Mouse (Mus musculus) hindbrain, embryonic 11.5 days (tissue): ENCODE measurements around the gene Spcs2. TPM values are rescaled to one million over a fixed set of nuclear protein-coding genes. Genes with fewer than 3 reads are reported as not detected.

Experiments used
- ATAC-seq: fragments of 200-750 bp; cut with Nextera tagmentation; 2 replicates; pipeline ENCODE4 v1.8.0; 2017; ENCODE audit warnings: mild to moderate bottlenecking, moderate TSS enrichment, moderate library complexity; ENCODE audit not compliant: low FRiP score
- DNase-seq: peaks from one replicate; pipeline ENCODE4 v3.0.0-alpha.2; 2015; ENCODE audit warnings: low spot score
- H3K27ac ChIP-seq: fragments of 300-500 bp; sonication (generic); 2 replicates; pipeline ENCODE4 v1.5.1; 2014; ENCODE audit warnings: mild to moderate bottlenecking, low read depth, low read length
- H3K27me3 ChIP-seq: fragments of 300-500 bp; sonication (generic); 2 replicates; pipeline ENCODE4 v1.6.1; 2014; ENCODE audit warnings: mild to moderate bottlenecking, low read length, moderate library complexity, mixed read lengths; ENCODE audit not compliant: control insufficient read depth, insufficient read depth
- H3K36me3 ChIP-seq: fragments of 300-500 bp; sonication (generic); 2 replicates; pipeline ENCODE4 v1.6.1; 2014; ENCODE audit warnings: mild to moderate bottlenecking, low read length, moderate library complexity, mixed read lengths; ENCODE audit not compliant: control insufficient read depth, insufficient read depth
- H3K4me1 ChIP-seq: fragments of 300-500 bp; sonication (generic); replicated peaks from 2 replicates; pipeline ENCODE4 v1.6.1; 2014; ENCODE audit warnings: low read length, mixed read lengths; ENCODE audit not compliant: control insufficient read depth, insufficient read depth
- H3K4me2 ChIP-seq: fragments of 300-500 bp; sonication (generic); replicated peaks from 2 replicates; pipeline ENCODE4 v1.6.1; 2014; ENCODE audit warnings: mild to moderate bottlenecking, low read depth, low read length
- H3K4me3 ChIP-seq: fragments of 300-500 bp; sonication (generic); 2 replicates; pipeline ENCODE4 v1.5.1; 2014; ENCODE audit warnings: low read depth, low read length
- H3K9ac ChIP-seq: fragments of 300-500 bp; sonication (generic); 2 replicates; pipeline ENCODE4 v1.6.1; 2014; ENCODE audit warnings: low read depth, low read length
- H3K9me3 ChIP-seq: fragments of 300-500 bp; sonication (generic); 2 replicates; pipeline ENCODE4 v1.6.1; 2016; ENCODE audit warnings: low read length; ENCODE audit not compliant: control insufficient read depth
- WGBS: fragments of 180-500 bp; shearing (Covaris S2); extraction: QIAGEN DNeasy Blood & Tissue Kit; methylation state at CpG from one replicate; pipeline ENCODE4 v1.1.7; 2014; 5-methylcytosine and 5-hydroxymethylcytosine counted together
- polyA plus RNA-seq: library from polyadenylated mRNA; unstranded; fragments of >200 nt; fragmentation: Nextera tagmentation; extraction: Ambion mirVana; gene quantifications from 2 replicates; pipeline ENCODE4 v1.2.1, GENCODE M21; 2014

The Spcs2 gene
- polyA plus RNA-seq, 1 experiment from 2014 or later, result 356 TPM

- 84% methylated on average over 3 of the region's 3 CpGs for whole genome bisulfite sequencing
- H3K27me3 ChIP-seq, result no peaks in the 10 kb centered on the region
- H3K27ac ChIP-seq, result no peak overlapping the region
- no peak overlapping the region for H3K9ac ChIP-seq
- no peaks in the 10 kb centered on the region for H3K9me3 ChIP-seq
- H3K4me1 ChIP-seq, result no peaks in the 10 kb centered on the region
- H3K4me2 ChIP-seq, result no peak overlapping the region
- no peaks in the 10 kb centered on the region for H3K36me3 ChIP-seq
- H3K4me3 ChIP-seq, result no peak overlapping the region
- no peak for ATAC-seq
- no peak for DNase-seq
These were observed 30.7 kb upstream of the Spcs2 start for GRCm38 (mm10) chr7:99893967-99894366.

- 90% methylated on average over 2 of the region's 2 CpGs for WGBS
- DNase-seq, result no peak
- H3K4me2 ChIP-seq, result no peak overlapping the region
- H3K9me3 ChIP-seq, result no peaks in the 10 kb centered on the region
- no peak overlapping the region for H3K4me3 ChIP-seq
- no peaks in the 10 kb centered on the region for H3K36me3 ChIP-seq
- no peak overlapping the region for H3K27ac ChIP-seq
- no peak overlapping the region for H3K9ac ChIP-seq
- no peak for ATAC-seq
- H3K27me3 ChIP-seq, result no peaks in the 10 kb centered on the region
- no peaks in the 10 kb centered on the region for H3K4me1 ChIP-seq
These were observed 29.1 kb upstream of the Spcs2 start for GRCm38 (mm10) chr7:99892351-99892750.

GRCm38 (mm10) chr7:99891471-99891870 lies 28.2 kb upstream of the Spcs2 start:
- DNase-seq, result no peak
- Histone ChIP-seq H3K9ac (no peak overlapping the region), H3K27me3 (no peaks in the 10 kb centered on the region), H3K27ac (no peak overlapping the region), H3K4me1 (no peaks in the 10 kb centered on the region), H3K4me3 (no peak overlapping the region), H3K4me2 (no peak overlapping the region), H3K9me3 (no peaks in the 10 kb centered on the region), H3K36me3 (no peaks in the 10 kb centered on the region)
- no peak for ATAC-seq
- 68% methylated on average over 3 of the region's 3 CpGs for WGBS

- Histone ChIP-seq H3K4me2 (no peak overlapping the region), H3K27me3 (no peaks in the 10 kb centered on the region), H3K4me1 (peaks cover 6% of the 10 kb centered on the region; the same call in 1 of the 2 replicates), H3K4me3 (no peak overlapping the region), H3K9me3 (no peaks in the 10 kb centered on the region), H3K36me3 (no peaks in the 10 kb centered on the region), H3K27ac (no peak overlapping the region), H3K9ac (no peak overlapping the region)
- WGBS, result 69% methylated on average over 3 of the region's 3 CpGs
- ATAC-seq, result no peak
- DNase-seq, result no peak
These were observed 27.0 kb upstream of the Spcs2 start for GRCm38 (mm10) chr7:99890168-99890755.

- 43% methylated on average over 10 of the region's 10 CpGs for WGBS
- Histone ChIP-seq H3K4me3 (no peak overlapping the region), H3K36me3 (no peaks in the 10 kb centered on the region), H3K9ac (no peak overlapping the region), H3K4me1 (peaks cover 6% of the 10 kb centered on the region; the same call in 1 of the 2 replicates), H3K4me2 (no peak overlapping the region), H3K27me3 (no peaks in the 10 kb centered on the region), H3K27ac (no peak overlapping the region), H3K9me3 (no peaks in the 10 kb centered on the region)
- no peak for ATAC-seq
- DNase-seq, result peak; percentile 22
These were observed 26.1 kb upstream of the Spcs2 start for GRCm38 (mm10) chr7:99889175-99889880.

GRCm38 (mm10) chr7:99887743-99888142 lies 24.5 kb upstream of the Spcs2 start:
- Histone ChIP-seq H3K36me3 (no peaks in the 10 kb centered on the region), H3K27me3 (no peaks in the 10 kb centered on the region), H3K4me3 (no peak overlapping the region), H3K4me2 (no peak overlapping the region), H3K4me1 (peaks cover 6% of the 10 kb centered on the region; the same call in 1 of the 2 replicates), H3K27ac (no peak overlapping the region), H3K9ac (no peak overlapping the region), H3K9me3 (no peaks in the 10 kb centered on the region)
- DNase-seq, result no peak
- ATAC-seq, result no peak

- Histone ChIP-seq H3K4me1 (peaks cover 6% of the 10 kb centered on the region; the same call in 1 of the 2 replicates), H3K27me3 (no peaks in the 10 kb centered on the region), H3K4me3 (no peak overlapping the region), H3K9me3 (no peaks in the 10 kb centered on the region), H3K27ac (no peak overlapping the region), H3K9ac (no peak overlapping the region), H3K36me3 (no peaks in the 10 kb centered on the region), H3K4me2 (no peak overlapping the region)
- ATAC-seq (no peak), DNase-seq (no peak)
- 79% methylated on average over 2 of the region's 2 CpGs for WGBS
These were observed 24.0 kb upstream of the Spcs2 start for GRCm38 (mm10) chr7:99887230-99887735.

- 70% methylated on average over 2 of the region's 2 CpGs for WGBS
- no peak overlapping the region for H3K27ac ChIP-seq
- H3K9ac ChIP-seq, result no peak overlapping the region
- ATAC-seq, result no peak
- H3K27me3 ChIP-seq, result no peaks in the 10 kb centered on the region
- no peaks in the 10 kb centered on the region for H3K36me3 ChIP-seq
- H3K4me2 ChIP-seq, result no peak overlapping the region
- no peak for DNase-seq
- no peak overlapping the region for H3K4me3 ChIP-seq
- H3K9me3 ChIP-seq, result no peaks in the 10 kb centered on the region
- H3K4me1 ChIP-seq, result no peaks in the 10 kb centered on the region
These were observed 15.0 kb upstream of the Spcs2 start for GRCm38 (mm10) chr7:99878254-99878653.

- no peak for ATAC-seq
- WGBS, result 1% methylated on average over 3 of the region's 3 CpGs
- Histone ChIP-seq H3K9me3 (no peaks in the 10 kb centered on the region), H3K9ac (no peak overlapping the region), H3K4me3 (no peak overlapping the region), H3K4me2 (no peak overlapping the region), H3K36me3 (no peaks in the 10 kb centered on the region), H3K4me1 (no peaks in the 10 kb centered on the region), H3K27me3 (no peaks in the 10 kb centered on the region), H3K27ac (no peak overlapping the region)
- DNase-seq, result peak; percentile 92
These were observed 13.1 kb upstream of the Spcs2 start for GRCm38 (mm10) chr7:99876345-99876744.
